Mouse (Mus musculus) cerebellum, adult 2 months (tissue): ENCODE results near the gene Tcea3. TPM values are rescaled to one million over a fixed set of nuclear protein-coding genes. Genes with fewer than 3 reads are reported as not detected.

ENCODE experiments used
- DNase-seq, 2 experiments: peaks; one replicate each; pipeline ENCODE4 v3.0.0; 2021
- H3K27ac ChIP-seq: fragments of 200-500 bp; 2 replicates; pipeline ENCODE4 v1.5.1; 2012; ENCODE audit warnings: low read length, control low read depth, inconsistent platforms; ENCODE audit not compliant: insufficient read depth
- H3K27me3 ChIP-seq: fragments of 200-500 bp; 2 replicates; pipeline ENCODE4 v1.6.1; 2012; ENCODE audit warnings: inconsistent platforms, mild to moderate bottlenecking, low read length, moderate library complexity; ENCODE audit not compliant: control insufficient read depth, insufficient read depth
- H3K4me1 ChIP-seq: fragments of 200-500 bp; 2 replicates; pipeline ENCODE4 v1.6.1; 2011; ENCODE audit warnings: low read length; ENCODE audit not compliant: control insufficient read depth, insufficient read depth
- H3K4me3 ChIP-seq: fragments of 200-500 bp; replicated peaks from 2 replicates; pipeline ENCODE3; 2011; ENCODE audit warnings: mild to moderate bottlenecking, low read depth, low read length, control low read depth; ENCODE audit not compliant: insufficient read depth
- CTCF ChIP-seq: fragments of 200-500 bp; IDR thresholded peaks from 2 replicates; pipeline ENCODE4 v1.5.1; 2011; ENCODE audit warnings: low read depth, mild to moderate bottlenecking, control low read depth, low read length, moderate library complexity, borderline replicate concordance; ENCODE audit not compliant: insufficient read depth
- POLR2A ChIP-seq: fragments of 200-500 bp; IDR thresholded peaks from 2 replicates; pipeline ENCODE4 v1.6.1; 2011; ENCODE audit warnings: low read length, control low read depth, borderline replicate concordance; ENCODE audit not compliant: insufficient read depth
- WGBS: fragments of 180-500 bp; shearing (Covaris S2); methylation state at CpG from one replicate; pipeline ENCODE4 v1.1.7; 2018; 5-methylcytosine and 5-hydroxymethylcytosine counted together
- polyA plus RNA-seq: library from polyadenylated mRNA; depleted of rRNA; stranded (reverse); fragments of >200 nt; gene quantifications from 2 replicates; pipeline ENCODE4 v1.2.3, GENCODE M21; 2012

The Tcea3 gene
- polyA plus RNA-seq, 1 experiment = 1.6 TPM

GRCm38 (mm10) chr4:136210931-136211330, 36.6 kb upstream of the Tcea3 start:
- Histone ChIP-seq H3K4me1 (no peaks in the 10 kb centered on the region), H3K4me3 (no peak overlapping the region), H3K27ac (no peak overlapping the region), H3K27me3 (no peaks in the 10 kb centered on the region)
- WGBS = 84% methylated on average over 9 of the region's 9 CpGs
- no peak for DNase-seq
- TF ChIP-seq CTCF (no peak), POLR2A (no peak)

- peaks cover 4% of the 10 kb centered on the region for H3K4me1 ChIP-seq
- no peak overlapping the region for H3K4me3 ChIP-seq
- no peak overlapping the region for H3K27ac ChIP-seq
- no peak for DNase-seq
- no peaks in the 10 kb centered on the region for H3K27me3 ChIP-seq
- TF ChIP-seq POLR2A (no peak), CTCF (no peak)
- 63% methylated on average over 7 of the region's 7 CpGs for WGBS
Measured at GRCm38 (mm10) chr4:136213629-136214028, 33.9 kb upstream of the Tcea3 start.

GRCm38 (mm10) chr4:136214828-136215227, 32.7 kb upstream of the Tcea3 start:
- WGBS = 79% methylated on average over 8 of the region's 8 CpGs
- H3K27ac ChIP-seq = no peak overlapping the region
- H3K27me3 ChIP-seq = no peaks in the 10 kb centered on the region
- DNase-seq = no peak
- H3K4me1 ChIP-seq = peaks cover 10% of the 10 kb centered on the region
- TF ChIP-seq CTCF (no peak), POLR2A (no peak)
- no peak overlapping the region for H3K4me3 ChIP-seq

- H3K4me1 ChIP-seq = peaks cover 10% of the 10 kb centered on the region
- H3K27ac ChIP-seq = no peak overlapping the region
- TF ChIP-seq CTCF (no peak), POLR2A (no peak)
- no peak for DNase-seq
- no peak overlapping the region for H3K4me3 ChIP-seq
- 51% methylated on average over 8 of the region's 8 CpGs for WGBS
- H3K27me3 ChIP-seq = no peaks in the 10 kb centered on the region
Measured at GRCm38 (mm10) chr4:136215576-136215975, 32.0 kb upstream of the Tcea3 start.

- H3K4me1 ChIP-seq = peaks cover 10% of the 10 kb centered on the region
- WGBS = 78% methylated on average over 10 of the region's 10 CpGs
- no peak overlapping the region for H3K27ac ChIP-seq
- H3K4me3 ChIP-seq = no peak overlapping the region
- H3K27me3 ChIP-seq = no peaks in the 10 kb centered on the region
- TF ChIP-seq POLR2A (no peak), CTCF (no peak)
- no peak for DNase-seq
Measured at GRCm38 (mm10) chr4:136217063-136217462, 30.5 kb upstream of the Tcea3 start.

- 3% methylated on average over 18 of the region's 18 CpGs for WGBS
- peak; percentile 42 to 51 for DNase-seq
- no peak for TF ChIP-seq CTCF
- Histone ChIP-seq H3K27me3 (no peaks in the 10 kb centered on the region), H3K4me1 (peaks cover 10% of the 10 kb centered on the region), H3K4me3 (no peak overlapping the region), H3K27ac (no peak overlapping the region)
Measured at GRCm38 (mm10) chr4:136218595-136219214, 28.8 kb upstream of the Tcea3 start.

GRCm38 (mm10) chr4:136220133-136220775, 27.3 kb upstream of the Tcea3 start:
- no peak overlapping the region for H3K27ac ChIP-seq
- H3K27me3 ChIP-seq = no peaks in the 10 kb centered on the region
- 35% methylated on average over 17 of the region's 17 CpGs for WGBS

GRCm38 (mm10) chr4:136223549-136224239, 23.8 kb upstream of the Tcea3 start:
- peaks cover 6% of the 10 kb centered on the region for H3K4me1 ChIP-seq
- WGBS = 62% methylated on average over 13 of the region's 13 CpGs
- DNase-seq = no peak
- no peak overlapping the region for H3K27ac ChIP-seq
- no peak for TF ChIP-seq CTCF
- no peak for TF ChIP-seq POLR2A
- no peaks in the 10 kb centered on the region for H3K27me3 ChIP-seq
- H3K4me3 ChIP-seq = no peak overlapping the region

More at GRCm38 (mm10) chr4:136220133-136220775, 27.3 kb upstream of the Tcea3 start:
- no peak for TF ChIP-seq POLR2A
- Histone ChIP-seq H3K4me1 (peaks cover 10% of the 10 kb centered on the region), H3K4me3 (no peak overlapping the region)
- no peak for DNase-seq
